Mouse (Mus musculus): Measurements from ENCODE around the gene Sf3b5. TPM values are rescaled to one million over a fixed set of nuclear protein-coding genes. Genes with fewer than 3 reads are reported as not detected.
A peak's percentile ranks its signal among the peaks of the same experiment; 100 is the strongest.
"Not testable (repeated sequence)": the region's sequence is repeated elsewhere in the genome, so short reads cannot be mapped to it uniquely, and the experiment has no call there.

Gene Sf3b5
- total RNA-seq, 2 experiments from 2014 or later, result 7.0 to 7.7 TPM

DNA sequence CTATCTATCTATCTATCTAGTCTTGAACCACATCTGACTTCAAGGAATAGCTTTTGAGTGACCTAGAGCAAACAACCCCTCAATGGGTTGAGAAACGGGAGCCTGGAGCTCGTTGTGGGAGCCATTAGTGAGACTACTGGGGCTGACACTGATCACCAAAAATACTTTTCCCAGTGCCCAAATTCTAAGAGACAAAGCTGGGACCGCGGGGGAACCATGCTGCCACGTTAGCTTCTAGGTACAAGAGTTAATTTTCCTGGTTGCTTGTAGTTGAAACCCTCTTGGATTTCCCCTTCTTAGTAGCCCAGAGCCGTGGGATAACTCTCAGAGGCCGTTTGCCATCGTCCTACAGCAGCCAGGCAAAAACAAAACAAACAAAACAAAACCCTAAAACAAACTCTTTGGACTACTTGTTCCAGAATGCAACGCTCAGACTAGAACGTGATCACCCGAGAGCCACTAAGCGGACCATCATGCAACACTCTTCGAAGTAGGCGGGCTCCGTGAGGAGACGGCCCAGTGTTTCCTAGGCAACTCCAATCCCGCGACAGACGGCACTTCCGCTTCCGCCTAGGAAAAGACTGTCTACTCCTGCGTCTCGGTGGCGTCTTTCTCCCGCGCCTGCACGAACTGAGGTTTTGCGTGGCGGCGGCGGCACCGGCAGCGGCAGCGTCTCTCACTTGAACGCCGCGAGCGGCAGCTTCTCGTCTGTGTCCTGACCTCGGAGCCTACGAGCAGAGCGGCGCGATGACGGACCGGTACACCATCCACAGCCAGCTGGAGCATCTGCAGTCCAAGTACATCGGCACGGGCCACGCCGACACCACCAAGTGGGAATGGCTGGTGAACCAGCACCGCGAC, 3.0 kb downstream of the Sf3b5 start:
- DNase-seq, result peak; percentile 96 to 98

DNA sequence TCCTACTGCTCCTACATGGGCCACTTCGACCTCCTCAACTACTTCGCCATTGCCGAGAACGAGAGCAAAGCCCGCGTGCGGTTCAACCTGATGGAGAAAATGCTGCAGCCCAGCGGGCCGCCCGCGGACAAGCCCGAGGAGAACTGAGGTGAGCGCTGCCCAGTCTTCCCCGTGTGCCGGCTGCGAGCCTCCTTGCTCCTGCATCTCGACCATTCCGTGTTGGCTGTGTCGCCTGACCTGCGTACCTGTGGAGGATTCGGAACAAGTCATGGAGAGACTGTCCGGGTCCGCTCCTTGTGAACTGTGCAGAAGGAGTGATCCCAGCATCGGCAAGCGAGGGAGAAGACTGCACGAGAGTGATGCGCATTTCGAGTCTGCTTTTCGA, 3.6 kb downstream of the Sf3b5 start:
- DNase-seq, result no peak

DNA sequence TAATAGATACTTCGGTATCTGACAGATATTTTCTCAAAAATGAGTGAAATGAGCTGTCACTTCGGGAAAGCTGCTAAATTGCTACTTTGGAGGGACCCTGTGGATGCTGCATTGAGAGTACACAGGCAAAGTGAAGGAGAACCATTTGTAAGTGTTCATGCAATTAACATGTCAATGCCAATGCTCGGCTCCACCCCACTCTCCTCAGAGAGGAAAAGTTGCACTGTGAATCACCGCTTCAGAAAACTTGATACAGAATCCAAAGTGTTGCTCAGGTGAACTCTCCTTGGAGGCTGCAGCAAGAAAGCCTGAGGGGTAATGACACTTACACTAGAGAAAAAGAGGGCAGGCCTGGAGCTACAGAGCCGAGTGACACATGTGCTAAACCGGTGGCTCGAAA, 8.9 kb downstream of the Sf3b5 start:
- no peak for DNase-seq

DNA sequence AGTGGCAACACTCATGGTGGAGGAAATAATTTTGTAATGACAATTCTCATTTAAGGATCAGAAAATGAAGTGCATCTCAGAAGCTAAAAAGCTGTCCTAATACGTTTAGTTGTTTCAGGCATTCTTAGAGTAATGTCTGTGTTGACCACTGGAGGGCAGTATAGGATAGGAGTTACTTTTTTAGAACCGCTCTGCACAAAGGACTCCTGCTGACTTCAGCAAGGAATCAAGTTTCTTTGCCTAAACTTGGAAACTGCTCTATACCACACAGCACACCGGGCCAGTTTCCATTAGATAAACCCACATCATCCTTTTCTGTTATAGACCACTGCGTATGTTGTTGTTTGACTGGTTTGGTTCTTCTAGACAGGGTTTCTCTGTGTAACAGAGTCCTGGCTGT, 11.4 kb downstream of the Sf3b5 start:
- DNase-seq, result peak; percentile 66 to 80

DNA sequence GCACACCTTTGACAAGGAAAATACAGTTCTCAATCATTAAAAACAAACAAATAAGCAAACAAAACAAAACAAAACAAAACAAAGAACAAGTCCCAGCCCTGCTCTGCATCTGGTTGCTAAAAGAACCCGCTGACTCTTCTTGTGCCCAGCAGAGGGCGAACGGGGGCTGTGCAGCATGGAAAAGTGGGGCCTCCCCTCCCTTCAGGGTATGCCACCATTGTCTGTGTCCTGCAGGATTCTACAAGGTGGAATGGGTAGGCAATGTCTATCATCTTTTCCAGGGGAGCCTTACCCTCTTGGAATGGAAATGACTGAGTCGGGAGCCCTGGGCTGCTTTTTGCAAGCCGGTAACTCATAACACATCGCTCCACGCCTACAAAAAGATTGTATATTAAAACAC, 13.4 kb downstream of the Sf3b5 start:
- DNase-seq, result peak in 1 of 2 experiments; percentile 17

DNA sequence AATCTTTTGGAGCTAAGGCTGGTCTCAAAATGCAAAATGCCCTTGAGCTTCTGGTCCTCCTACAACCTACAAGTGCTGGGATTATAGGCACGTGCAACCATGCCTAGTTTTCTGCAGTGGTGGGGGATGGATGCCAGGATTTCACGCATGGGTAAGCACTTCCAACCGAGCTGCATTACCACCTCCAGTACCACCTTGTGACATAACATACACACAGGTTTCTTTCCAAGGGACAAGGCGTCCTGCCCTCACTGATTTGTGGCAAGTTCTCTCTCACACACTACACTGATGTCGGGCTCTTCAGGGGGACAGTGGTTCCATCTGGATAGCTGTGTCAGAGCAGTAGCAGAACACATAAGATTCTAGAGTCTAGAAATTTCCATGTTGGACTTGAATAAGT, 13.9 kb downstream of the Sf3b5 start:
- DNase-seq, result no peak

DNA sequence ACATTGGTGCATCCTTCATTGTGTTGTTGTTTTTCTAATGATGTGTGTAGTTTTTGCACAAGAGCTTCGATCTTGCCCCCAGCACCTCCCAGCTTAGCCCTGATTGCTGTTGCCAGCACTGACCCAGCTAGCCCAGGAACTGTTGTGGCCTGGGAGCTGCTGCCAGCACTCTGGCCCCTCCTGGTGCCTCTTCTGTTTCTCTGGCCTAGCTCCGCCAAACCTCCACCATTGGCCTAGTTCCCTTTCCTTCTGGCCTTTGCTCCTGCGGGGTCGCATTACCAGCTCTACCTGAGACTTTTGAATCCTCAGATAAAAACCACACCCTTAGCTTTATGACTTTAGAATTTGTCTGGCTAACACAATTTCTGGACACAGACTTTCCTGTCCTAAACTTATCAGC, 17.0 kb downstream of the Sf3b5 start:
- DNase-seq, result no peak

DNA sequence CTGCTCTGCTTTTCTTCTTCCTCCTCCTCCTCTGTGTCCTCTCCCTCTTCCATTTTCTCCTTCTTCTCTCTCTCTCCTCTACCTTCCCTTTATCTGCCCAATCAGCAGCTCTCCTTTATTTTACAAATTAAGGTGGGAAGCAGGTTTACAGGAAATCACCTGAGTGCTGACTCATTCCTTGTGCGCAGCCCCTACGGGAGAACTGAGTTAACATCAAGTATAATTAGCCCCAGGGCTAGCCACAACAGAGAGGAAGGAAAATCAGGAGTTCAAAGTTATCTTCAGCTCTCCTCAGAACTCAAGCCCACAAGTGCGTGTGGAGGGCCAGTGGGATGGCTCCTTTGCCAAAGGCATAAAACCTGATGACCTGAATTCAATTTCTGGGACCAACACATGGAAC, 18.8 kb downstream of the Sf3b5 start:
- not testable (repeated sequence) for DNase-seq

DNA sequence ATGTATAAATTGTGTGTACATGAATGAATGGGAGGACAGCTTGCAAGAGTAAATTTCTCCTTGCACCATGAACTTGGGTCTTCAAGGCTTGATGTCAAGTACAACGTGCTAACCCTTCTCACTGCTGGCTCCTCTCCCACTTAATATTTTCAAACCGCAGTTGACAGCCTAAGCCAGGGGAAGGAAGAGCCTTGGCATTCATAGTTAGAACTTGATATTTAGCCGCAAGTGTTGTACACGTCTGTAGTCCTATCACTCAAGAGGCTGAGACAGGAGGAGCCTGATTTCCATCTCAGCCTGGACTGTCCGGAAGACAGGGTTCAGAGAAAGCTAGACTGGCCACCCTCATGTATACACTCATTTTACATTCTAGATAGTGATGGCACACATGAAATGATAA, 22.6 kb downstream of the Sf3b5 start:
- DNase-seq, result no peak

DNA sequence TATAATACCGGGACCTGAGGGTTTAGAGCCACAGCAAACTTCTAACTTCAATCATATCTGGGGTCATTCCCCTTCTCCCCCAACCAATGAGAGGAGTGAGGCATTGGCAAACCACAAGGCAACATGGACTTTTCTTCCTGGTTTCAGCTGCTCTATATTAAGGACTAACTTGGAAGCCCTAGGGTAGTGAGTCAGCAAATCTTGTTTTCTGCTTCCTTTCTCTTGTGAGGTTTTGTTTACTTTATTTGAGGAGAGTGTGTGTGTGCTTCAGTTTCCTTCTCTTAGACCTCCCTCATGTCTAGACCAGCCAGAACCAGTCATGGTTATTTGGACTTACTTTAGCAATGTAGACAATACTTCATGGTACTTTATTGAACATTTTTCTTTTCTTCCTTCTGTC, 23.1 kb downstream of the Sf3b5 start:
- no peak for DNase-seq

DNA sequence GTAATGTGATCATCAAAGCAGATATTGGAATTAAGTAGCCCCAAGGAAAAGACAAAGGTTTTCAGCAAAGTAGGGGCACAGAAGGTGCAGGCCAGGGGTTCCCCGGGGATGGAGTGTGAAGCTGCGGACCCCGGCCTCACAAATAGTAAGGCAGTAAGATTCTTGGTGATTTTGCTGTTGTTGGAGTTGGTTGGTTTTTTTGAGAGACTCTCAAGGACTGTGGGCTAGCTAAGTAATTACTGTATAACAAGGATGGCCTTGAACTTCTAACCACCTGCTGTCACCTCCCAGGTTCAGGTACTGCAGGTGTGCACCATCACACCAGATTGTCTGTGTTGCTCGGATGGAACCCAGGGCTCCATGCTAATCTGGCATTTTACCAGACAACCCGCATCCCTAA, 24.3 kb downstream of the Sf3b5 start:
- no peak for DNase-seq

DNA sequence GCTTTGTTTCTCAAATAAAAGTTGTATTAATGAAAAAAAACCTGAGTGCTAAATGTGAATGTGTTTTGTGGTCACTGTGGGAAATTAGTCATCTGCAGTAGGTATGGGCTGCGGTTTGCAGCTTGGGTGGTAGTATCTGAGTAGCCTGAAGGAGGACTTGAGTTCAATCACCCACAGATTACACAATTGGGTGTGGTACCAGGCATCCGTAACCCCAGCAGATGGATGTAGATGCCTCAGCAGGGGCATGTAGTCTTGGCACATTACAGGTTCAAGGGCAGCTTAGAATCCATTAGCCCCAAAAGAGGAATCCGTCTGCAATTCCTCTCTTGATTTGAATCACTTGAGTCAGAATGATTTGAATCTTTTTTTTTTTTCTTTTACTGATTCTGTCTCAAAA, 30.1 kb downstream of the Sf3b5 start:
- no peak for DNase-seq

DNA sequence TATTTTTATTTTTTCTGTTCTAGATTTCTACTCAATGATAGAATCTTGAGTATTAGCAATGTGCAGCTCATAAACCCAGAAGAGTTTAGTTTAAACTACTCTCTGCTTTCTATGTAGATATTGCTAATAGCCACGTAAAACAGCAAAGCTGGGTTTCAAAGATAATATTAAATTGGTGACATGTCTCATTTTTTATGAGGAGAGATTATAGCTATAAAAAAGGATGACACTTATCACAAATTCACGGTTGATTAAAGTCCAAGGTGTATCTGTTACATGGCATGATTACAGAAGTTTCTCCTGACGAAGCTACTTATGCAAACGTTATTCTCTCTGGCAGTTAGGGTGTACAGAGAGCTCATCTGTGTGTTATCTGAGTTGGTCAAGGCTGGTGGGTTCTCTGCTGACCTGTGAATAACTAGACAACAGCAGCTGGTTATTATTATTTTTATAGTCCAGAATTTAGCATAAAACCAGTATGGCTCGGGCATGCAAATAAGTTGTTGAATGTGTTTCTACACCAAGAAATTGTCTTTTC, 34.6 kb downstream of the Sf3b5 start:
- DNase-seq, result no peak

DNA sequence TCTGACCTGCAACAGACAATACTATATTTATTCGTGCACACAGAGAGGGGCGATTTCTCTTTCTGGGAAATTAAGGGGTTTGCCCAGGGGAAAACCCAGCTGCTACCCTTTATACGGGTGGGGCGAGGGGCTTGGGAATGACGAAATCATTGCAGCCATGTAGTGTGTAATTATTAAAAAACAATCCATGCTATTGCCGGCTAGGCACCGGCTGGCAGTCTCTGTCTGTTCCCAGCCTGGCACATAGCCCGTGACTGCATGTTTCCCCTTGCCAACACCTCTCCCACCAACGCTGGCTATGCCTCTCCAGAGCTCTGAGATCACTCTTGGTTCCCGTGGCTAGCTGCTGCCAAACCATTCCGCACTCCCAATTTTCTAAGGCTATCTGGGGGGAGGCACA, 39.5 kb downstream of the Sf3b5 start:
- DNase-seq, result peak; percentile 23 to 35

DNA sequence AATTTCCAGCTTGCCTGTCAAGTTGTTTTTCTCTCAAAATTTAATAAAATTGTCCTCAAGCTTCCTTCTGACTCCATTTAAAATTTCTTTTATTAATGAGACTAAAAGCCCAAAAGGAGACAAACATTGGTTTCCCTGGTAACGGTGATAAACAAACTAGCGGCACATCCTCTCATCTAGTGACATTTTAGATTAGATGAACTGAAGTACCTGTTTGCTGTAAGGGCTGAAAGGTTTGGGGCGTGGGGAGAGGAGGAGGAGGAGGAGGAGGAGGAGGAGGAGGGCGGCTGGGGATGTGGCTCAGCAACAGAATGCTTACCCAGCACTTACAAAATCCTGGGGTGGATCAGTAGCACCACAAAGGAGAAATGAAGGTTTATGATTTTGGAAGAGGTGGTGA, 42.7 kb downstream of the Sf3b5 start:
- no peak for DNase-seq

DNA sequence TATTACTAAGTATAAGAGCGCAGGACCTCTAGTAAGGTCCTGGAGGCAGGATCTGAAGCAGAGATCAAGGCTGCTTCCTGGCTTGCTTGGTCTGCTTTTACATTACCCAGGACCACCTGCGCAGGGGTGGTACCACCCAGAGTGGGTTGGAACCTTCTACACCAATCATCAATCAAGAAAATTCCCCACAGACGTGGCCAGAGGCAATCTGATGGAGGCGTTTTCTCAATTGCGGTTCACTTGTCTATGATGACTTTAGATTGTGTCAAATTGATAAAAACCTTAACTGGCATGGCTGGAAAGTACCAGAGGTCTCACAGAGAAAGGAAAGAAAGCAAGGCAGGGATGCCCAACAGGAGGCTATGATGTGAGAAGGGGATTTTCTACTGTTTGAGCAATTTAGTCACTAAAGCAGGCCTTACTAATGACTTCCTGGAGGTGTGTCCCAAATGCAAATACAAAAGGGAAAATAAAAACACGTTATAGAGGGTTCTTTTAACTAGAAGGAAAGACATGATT, 51.8 kb downstream of the Sf3b5 start:
- DNase-seq, result no peak

Other genes starting within 250 kb of the Sf3b5 start
- 10 to 100 TPM; 66.8 to 67.5 TPM for gene Utrn, start 136.0 kb upstream of the Sf3b5 start, total RNA-seq (2021)
- gene Stx11, start 41.0 kb upstream of the Sf3b5 start, total RNA-seq (2021), result 1 to 10 TPM; 2.2 to 2.4 TPM
- gene Plagl1, start 55.2 kb downstream of the Sf3b5 start, total RNA-seq (2021), result 1 to 10 TPM; 6.2 to 9.4 TPM
- not detected for gene Zc2hc1b, start 172.7 kb downstream of the Sf3b5 start, total RNA-seq (2021)
- gene Ltv1, start 187.8 kb downstream of the Sf3b5 start, total RNA-seq (2021), result 10 to 100 TPM; 22.5 to 23.3 TPM

All from heart, adult 18-20 months (tissue).